Comparison of ENCODE assay signal across 8 mouse cellular contexts in the genomic region with DNA sequence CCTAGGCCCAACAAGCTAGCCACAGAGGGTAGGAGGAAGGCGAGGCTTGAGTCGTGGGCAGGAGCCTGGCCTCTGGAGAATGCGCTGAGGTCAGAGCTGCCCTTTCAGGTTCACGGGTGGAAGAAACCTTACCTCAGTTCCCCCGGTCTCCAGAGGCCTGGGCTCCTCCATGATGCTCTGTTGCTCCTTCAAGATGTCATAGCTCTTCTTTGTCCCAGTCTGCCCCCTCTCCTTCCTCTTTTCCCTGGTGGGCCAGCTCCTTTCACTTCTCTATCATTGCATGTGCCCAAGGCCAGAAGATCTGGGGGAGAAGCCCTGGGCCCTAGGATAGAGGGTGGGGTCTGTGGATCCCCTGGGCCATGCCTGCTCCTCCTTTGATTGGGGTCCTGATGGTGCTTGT. TPM values are rescaled to one million over a fixed set of nuclear protein-coding genes. Genes with fewer than 3 reads are reported as not detected.
DNase-seq lines count a peak whose midpoint lies in the region; ATAC-seq and TF ChIP-seq lines count a peak whose summit lies in the region.

No protein-coding gene starts in this region.

- no peak overlapping the region for H3K9ac ChIP-seq in neural tube, embryonic 11.5 days (ENCODE audit: low read length)
- H3K9ac ChIP-seq in liver, embryonic 16.5 days (ENCODE audit: low read depth, low read length) = peak overlapping the region; percentile 96

- peak overlapping the region; percentile 88; the same call in 1 of the 2 replicates for H3K27ac ChIP-seq in cerebellum, adult 2 months (ENCODE audit: insufficient read depth, low read length)
- H3K27ac ChIP-seq in neural tube, embryonic 11.5 days (ENCODE audit: low read depth, low read length) = no peak overlapping the region
- H3K27ac ChIP-seq in liver, embryonic 16.5 days (ENCODE audit: low read length) = peak overlapping the region; percentile 97; the same call in 1 of the 2 replicates

- 74% methylated on average over 5 of the region's 5 CpGs for WGBS in cerebellum, adult 2 months
- WGBS in neural tube, embryonic 11.5 days = 84% methylated on average over 5 of the region's 5 CpGs
- 71% methylated on average over 5 of the region's 5 CpGs for WGBS in liver, embryonic 16.5 days (ENCODE audit: insufficient replicate concordance)

- H3K4me3 ChIP-seq in cerebellum, adult 2 months (replicated peaks; ENCODE audit: insufficient read depth, low read depth, low read length) = peak overlapping the region; percentile 87
- peak overlapping the region; percentile 50; the same call in 1 of the 2 replicates for H3K4me3 ChIP-seq in neural tube, embryonic 11.5 days (ENCODE audit: low read depth, low read length)
- peak overlapping the region; percentile 87 for H3K4me3 ChIP-seq in liver, embryonic 16.5 days (ENCODE audit: low read depth, low read length)

- no peak for DNase-seq in cerebellum, adult 2 months
- DNase-seq in cerebellum, postnatal 25 days = no peak
- DNase-seq in neural tube, embryonic 11.5 days (ENCODE audit: low spot score) = no peak
- DNase-seq in neural tube, embryonic 10.5 days (ENCODE audit: extremely low spot score, low spot score) = no peak
- DNase-seq in MN1 (ENCODE audit: low spot score) = no peak
- no peak for DNase-seq in urinary bladder, adult 18-20 months (ENCODE audit: low spot score in 2 of 2)
- DNase-seq in layer of hippocampus, adult 9-10 months (ENCODE audit: low spot score) = no peak

- H3K4me2 ChIP-seq in neural tube, embryonic 11.5 days (ENCODE audit: low read depth) = peak overlapping the region; percentile 71
- H3K4me2 ChIP-seq in liver, embryonic 16.5 days (ENCODE audit: low read depth, low read length) = peak overlapping the region; percentile 86

- no peaks in the 10 kb centered on the region for H3K27me3 ChIP-seq in cerebellum, adult 2 months (ENCODE audit: control insufficient read depth, insufficient read depth, low read length)
- H3K27me3 ChIP-seq in neural tube, embryonic 11.5 days (ENCODE audit: control insufficient read depth, insufficient read depth, low read length) = no peaks in the 10 kb centered on the region
- H3K27me3 ChIP-seq in liver, embryonic 16.5 days (ENCODE audit: control insufficient read depth, insufficient read depth, low read depth, low read length) = no peaks in the 10 kb centered on the region

- peaks cover 51% of the 10 kb centered on the region for H3K4me1 ChIP-seq in cerebellum, adult 2 months (ENCODE audit: control insufficient read depth, insufficient read depth, low read length)
- peaks cover 12% of the 10 kb centered on the region for H3K4me1 ChIP-seq in neural tube, embryonic 11.5 days (ENCODE audit: control insufficient read depth, insufficient read depth, low read length)
- peaks cover 70% of the 10 kb centered on the region for H3K4me1 ChIP-seq in liver, embryonic 16.5 days (ENCODE audit: control insufficient read depth, low read depth, low read length)

- no peaks in the 10 kb centered on the region; the same call in 1 of the 2 replicates for H3K36me3 ChIP-seq in neural tube, embryonic 11.5 days (ENCODE audit: control insufficient read depth, insufficient read depth, low read length)
- H3K36me3 ChIP-seq in liver, embryonic 16.5 days (ENCODE audit: control insufficient read depth, insufficient read depth) = peaks cover 6% of the 10 kb centered on the region

- no peak for TF ChIP-seq CTCF in cerebellum, adult 2 months (IDR thresholded peaks at IDR 0.05; ENCODE audit: borderline replicate concordance, insufficient read depth, low read depth, low read length)

- no peaks in the 10 kb centered on the region for H3K9me3 ChIP-seq in neural tube, embryonic 11.5 days (ENCODE audit: control insufficient read depth, low read length)
- no peaks in the 10 kb centered on the region for H3K9me3 ChIP-seq in liver, embryonic 16.5 days (replicated peaks; ENCODE audit: control insufficient read depth, low read length)

- ATAC-seq in neural tube, embryonic 11.5 days (ENCODE audit: insufficient read depth, low FRiP score, low TSS enrichment) = no peak
- no peak for ATAC-seq in liver, embryonic 16.5 days (ENCODE audit: low read depth)

- TF ChIP-seq POLR2A in cerebellum, adult 2 months (IDR thresholded peaks at IDR 0.05; ENCODE audit: borderline replicate concordance, insufficient read depth, low read length) = no peak

RNA-seq across cellular contexts. Expression of a gene that starts 1.7 kb away (rescaled TPM):
- polyA plus RNA-seq in cerebellum, adult 2 months (2012; rRNA removed) = 206 and 236 TPM in 2 replicates
- 44.8 and 48.8 TPM in 2 replicates for polyA plus RNA-seq in neural tube, embryonic 11.5 days (2014; fragmentation: Nextera tagmentation; extraction: Ambion mirVana)
- polyA plus RNA-seq in liver, embryonic 16.5 days (2015; fragmentation: Nextera tagmentation; extraction: Ambion mirVana) = 56.9 and 60.3 TPM in 2 replicates

RNA-seq across cellular contexts. Expression of a gene that starts 5.1 kb away (rescaled TPM):
- 7.5 and 9.8 TPM in 2 replicates for polyA plus RNA-seq in cerebellum, adult 2 months (2012; rRNA removed)
- polyA plus RNA-seq in neural tube, embryonic 11.5 days (2014; fragmentation: Nextera tagmentation; extraction: Ambion mirVana) = 194 and 219 TPM in 2 replicates
- polyA plus RNA-seq in liver, embryonic 16.5 days (2015; fragmentation: Nextera tagmentation; extraction: Ambion mirVana) = 128 and 136 TPM in 2 replicates

RNA-seq across cellular contexts. Expression of a gene that starts 28.9 kb away (rescaled TPM):
- 538 and 541 TPM in 2 replicates for polyA plus RNA-seq in cerebellum, adult 2 months (2012; rRNA removed)
- 129 and 135 TPM in 2 replicates for polyA plus RNA-seq in neural tube, embryonic 11.5 days (2014; fragmentation: Nextera tagmentation; extraction: Ambion mirVana)
- 0.51 and 1.6 TPM in 2 replicates for polyA plus RNA-seq in liver, embryonic 16.5 days (2015; fragmentation: Nextera tagmentation; extraction: Ambion mirVana)

Comparison
In these comparisons a context has a peak if more than half of its experiments do, and no peak if none do; other contexts are left out.
1. RNA of a gene that starts 5.1 kb away (polyA plus RNA-seq): 194 to 219 TPM in neural tube, embryonic 11.5 days and 128 to 136 TPM in liver, embryonic 16.5 days; 7.5 to 9.8 TPM in cerebellum, adult 2 months; every median in the first group is over 10 times any median in the second.
2. RNA of a gene that starts 28.9 kb away (polyA plus RNA-seq): 538 to 541 TPM in cerebellum, adult 2 months and 129 to 135 TPM in neural tube, embryonic 11.5 days; 0.51 to 1.6 TPM in liver, embryonic 16.5 days; every median in the first group is over 10 times any median in the second.
3. Peak in every context shown above with its lines, with median percentiles within 50 percentile points of each other: H3K4me3 ChIP-seq.